Mouse (Mus musculus): Measurements from ENCODE around the gene Fank1. TPM values are rescaled to one million over a fixed set of nuclear protein-coding genes. Genes with fewer than 3 reads are reported as not detected.
A peak's percentile ranks its signal among the peaks of the same experiment; 100 is the strongest.

The Fank1 gene
- total RNA-seq (2014; rRNA removed) (3.1 and 3.6 TPM in 2 replicates), polyA plus RNA-seq (2015; fragmentation: Nextera tagmentation; extraction: Ambion mirVana) (6.0 and 6.6 TPM in 2 replicates)

DNA sequence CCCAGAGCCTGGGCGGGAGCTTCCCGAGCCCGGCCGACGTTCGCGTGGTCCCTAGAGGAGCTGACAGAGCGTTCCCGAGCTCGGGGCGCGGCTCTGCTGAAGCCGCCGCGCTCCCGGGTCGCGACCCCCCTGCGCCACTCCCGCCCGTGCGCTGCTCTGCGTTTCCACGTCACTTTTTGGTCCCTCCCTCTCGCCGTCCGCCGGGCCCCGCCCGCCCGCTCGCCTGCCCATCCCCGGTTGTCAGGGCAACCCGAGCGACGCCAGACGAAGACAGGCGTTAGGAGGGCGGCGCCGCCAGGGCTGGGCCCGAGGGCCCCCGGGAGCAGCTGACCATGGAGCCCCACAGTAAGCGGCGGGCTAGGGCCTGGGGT, at the start of gene Fank1:
Fank1 (plus strand) TSS at position 236 of the 371 bp plus-strand sequence.
- peaks cover 14% of the 10 kb centered on the region; the same call in 1 of the 2 replicates for H3K4me1 ChIP-seq (ENCODE audit: insufficient read depth, low read length)
- no peak for TF ChIP-seq CTCF (IDR thresholded peaks at IDR 0.05; ENCODE audit: low read depth)
- H3K4me2 ChIP-seq (ENCODE audit: low read depth, low read length) = peak within 1 kb of the TSS; percentile 68
- WGBS = under 1% methylated on average over 27 of the region's 45 CpGs
- peak; percentile 96 for ATAC-seq
- no peaks in the 10 kb centered on the region for H3K9me3 ChIP-seq (ENCODE audit: low read length)
- no peaks in the 10 kb centered on the region for H3K27me3 ChIP-seq (ENCODE audit: insufficient read depth, low read length)
- peak within 1 kb of the TSS; percentile 41; the same call in 1 of the 2 replicates for H3K27ac ChIP-seq
- H3K4me3 ChIP-seq (ENCODE audit: low read length) = peak within 1 kb of the TSS; percentile 95
- peak; percentile 92 for DNase-seq (ENCODE audit: low spot score)
- H3K9ac ChIP-seq (replicated peaks; ENCODE audit: low read length) = peak within 1 kb of the TSS; percentile 82
- H3K36me3 ChIP-seq (ENCODE audit: insufficient read depth, low read length) = no peaks in the 10 kb centered on the region

DNA sequence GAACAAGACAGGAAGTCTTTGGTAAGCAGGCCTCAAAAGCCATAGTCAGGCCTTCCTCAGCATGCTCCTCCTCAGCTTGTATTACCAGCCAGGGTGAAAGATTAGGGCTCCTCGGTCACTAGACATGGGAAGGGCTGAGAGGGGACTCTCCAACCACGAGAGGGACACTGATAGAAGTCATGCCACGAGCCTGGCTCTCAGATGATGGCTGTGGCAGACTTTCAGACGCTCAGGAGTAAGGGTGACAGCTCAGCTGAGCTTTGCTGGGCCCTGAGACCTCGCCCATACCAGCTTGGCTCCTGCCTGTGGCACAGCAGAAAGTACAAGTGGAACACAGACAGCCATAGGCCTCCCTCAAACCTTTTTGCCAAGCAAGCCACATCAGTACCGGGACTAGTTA, 49.6 kb upstream of the Fank1 start:
- H3K9ac ChIP-seq (replicated peaks; ENCODE audit: low read length) = no peak overlapping the region
- peaks cover 23% of the 10 kb centered on the region; the same call in 1 of the 2 replicates for H3K36me3 ChIP-seq (ENCODE audit: insufficient read depth, low read length)
- H3K27me3 ChIP-seq (ENCODE audit: insufficient read depth, low read length) = no peaks in the 10 kb centered on the region
- ATAC-seq = no peak
- H3K4me3 ChIP-seq (ENCODE audit: low read length) = no peak overlapping the region
- H3K4me1 ChIP-seq (ENCODE audit: insufficient read depth, low read length) = no peaks in the 10 kb centered on the region
- H3K27ac ChIP-seq = no peak overlapping the region
- no peaks in the 10 kb centered on the region for H3K9me3 ChIP-seq (ENCODE audit: low read length)
- no peak overlapping the region for H3K4me2 ChIP-seq (ENCODE audit: low read depth, low read length)
- no peak for DNase-seq (ENCODE audit: low spot score)
- no peak for TF ChIP-seq CTCF (IDR thresholded peaks at IDR 0.05; ENCODE audit: low read depth)
- WGBS = 84% methylated on average over 6 of the region's 6 CpGs

DNA sequence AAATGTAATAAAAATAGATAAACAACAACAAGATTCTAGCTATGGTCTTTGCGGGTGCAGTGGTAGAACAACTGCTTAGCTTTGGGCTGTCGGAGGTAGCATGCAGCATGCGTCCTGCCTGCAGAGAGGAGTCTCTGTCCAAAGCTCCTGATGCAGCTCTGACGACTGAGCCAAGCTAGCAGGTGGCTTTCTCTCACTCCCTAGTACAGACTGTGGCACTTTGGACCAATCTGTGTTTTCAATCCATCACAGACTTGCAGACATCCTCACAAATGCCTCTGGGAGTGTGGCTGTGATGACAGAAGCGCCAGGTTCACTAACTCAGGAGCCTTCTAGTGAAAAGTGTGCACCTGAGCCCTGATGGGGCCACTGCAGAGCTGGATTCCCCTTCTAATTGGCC, 47.3 kb upstream of the Fank1 start:
- H3K36me3 ChIP-seq (ENCODE audit: insufficient read depth, low read length) = peaks cover 11% of the 10 kb centered on the region; the same call in 1 of the 2 replicates
- no peak overlapping the region for H3K9ac ChIP-seq (replicated peaks; ENCODE audit: low read length)
- ATAC-seq (no peak), DNase-seq (ENCODE audit: low spot score) (no peak)
- no peaks in the 10 kb centered on the region for H3K4me1 ChIP-seq (ENCODE audit: insufficient read depth, low read length)
- TF ChIP-seq CTCF (IDR thresholded peaks at IDR 0.05; ENCODE audit: low read depth) = no peak
- H3K27ac ChIP-seq = no peak overlapping the region
- WGBS = 67% methylated on average over 5 of the region's 5 CpGs
- H3K9me3 ChIP-seq (ENCODE audit: low read length) = no peaks in the 10 kb centered on the region
- no peaks in the 10 kb centered on the region for H3K27me3 ChIP-seq (ENCODE audit: insufficient read depth, low read length)
- H3K4me3 ChIP-seq (ENCODE audit: low read length) = no peak overlapping the region
- no peak overlapping the region for H3K4me2 ChIP-seq (ENCODE audit: low read depth, low read length)

DNA sequence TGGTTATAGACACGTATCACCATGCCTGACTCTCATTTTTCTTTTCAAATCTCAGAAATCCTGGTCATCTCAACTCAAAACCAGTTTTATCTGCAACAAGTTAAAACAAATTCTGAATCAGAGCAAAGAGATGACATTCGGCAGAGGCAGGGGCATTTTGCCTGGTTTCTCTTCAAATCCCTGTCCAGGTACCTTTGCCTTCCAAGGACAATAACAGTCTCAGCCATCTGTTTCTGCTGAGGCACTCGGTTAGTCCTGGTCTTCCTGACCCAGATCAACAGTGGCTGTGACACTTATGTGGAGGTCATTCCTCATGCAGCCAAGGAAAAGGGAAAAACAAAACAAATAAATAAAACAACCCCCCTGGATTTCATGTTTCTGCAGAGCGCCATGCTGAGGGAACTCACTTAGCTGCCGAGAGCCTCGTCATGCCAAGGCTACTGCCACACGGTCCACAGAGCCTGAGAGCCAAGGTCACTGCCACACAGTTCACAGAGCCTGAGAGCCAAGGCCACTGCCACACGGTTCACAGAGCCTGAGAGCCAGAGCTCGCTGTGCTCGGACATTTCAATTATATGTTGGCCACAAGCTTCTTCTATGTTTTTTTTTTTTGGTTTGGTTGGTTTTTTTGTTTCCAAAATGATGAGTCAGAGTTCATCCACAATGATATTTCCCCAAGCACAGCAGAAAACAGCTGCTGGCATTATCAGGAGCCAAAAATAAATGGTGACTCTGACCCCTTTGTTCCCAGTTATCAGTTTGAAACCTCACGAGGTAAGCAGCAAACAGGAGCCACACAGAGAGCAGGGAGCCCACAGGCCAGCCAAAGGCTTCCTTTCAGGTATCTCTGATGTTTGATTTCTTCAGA, 46.1 kb upstream of the Fank1 start:
- 70% methylated on average over 11 of the region's 11 CpGs for WGBS
- DNase-seq (ENCODE audit: low spot score) = no peak

DNA sequence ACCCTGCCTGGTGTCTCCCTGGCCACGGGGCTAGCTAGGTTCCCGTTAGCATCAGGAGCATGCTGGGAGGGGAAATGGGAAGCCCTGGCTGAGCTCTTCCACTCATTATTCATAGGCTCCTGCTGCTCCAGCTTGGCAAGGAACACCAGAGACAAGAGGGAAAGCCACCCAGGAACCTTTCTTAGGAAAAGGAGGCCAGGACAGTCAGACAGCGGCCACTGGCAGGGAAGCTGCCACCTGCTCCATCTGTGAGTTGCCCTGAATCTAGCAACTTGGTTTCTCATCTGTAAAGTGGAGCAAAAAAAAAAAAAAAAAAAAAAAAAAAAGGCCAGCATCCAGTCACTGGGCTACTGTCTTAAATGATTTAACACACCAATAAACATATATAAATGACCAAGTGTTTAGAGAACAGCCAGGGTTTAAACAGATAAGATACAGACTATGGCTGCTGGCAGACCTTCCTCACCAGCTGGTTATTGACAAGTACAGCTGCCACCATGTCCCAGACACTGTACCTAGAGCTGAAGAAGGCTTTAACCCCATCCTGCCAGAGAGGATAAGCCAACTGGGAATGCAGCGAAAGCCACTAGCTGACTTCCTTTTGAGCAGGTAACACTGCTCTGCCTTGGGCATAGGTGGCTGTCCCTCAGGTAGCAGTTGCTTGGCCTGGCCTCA, 44.6 kb upstream of the Fank1 start:
- peaks cover 5% of the 10 kb centered on the region; the same call in 1 of the 2 replicates for H3K36me3 ChIP-seq (ENCODE audit: insufficient read depth, low read length)
- ATAC-seq (peak; percentile 79), DNase-seq (ENCODE audit: low spot score) (peak; percentile 59)
- no peaks in the 10 kb centered on the region for H3K4me1 ChIP-seq (ENCODE audit: insufficient read depth, low read length)
- no peaks in the 10 kb centered on the region for H3K27me3 ChIP-seq (ENCODE audit: insufficient read depth, low read length)
- H3K4me2 ChIP-seq (ENCODE audit: low read depth, low read length) = no peak overlapping the region
- peak overlapping the region; percentile 51; the same call in 1 of the 2 replicates for H3K27ac ChIP-seq
- 45% methylated on average over 4 of the region's 4 CpGs for WGBS
- no peak overlapping the region for H3K4me3 ChIP-seq (ENCODE audit: low read length)
- no peak overlapping the region for H3K9ac ChIP-seq (replicated peaks; ENCODE audit: low read length)
- H3K9me3 ChIP-seq (ENCODE audit: low read length) = no peaks in the 10 kb centered on the region
- no peak for TF ChIP-seq CTCF (IDR thresholded peaks at IDR 0.05; ENCODE audit: low read depth)

More for the DNA sequence above, 46.1 kb upstream of the Fank1 start:
- Histone ChIP-seq H3K4me2 (ENCODE audit: low read depth, low read length) (no peak overlapping the region), H3K4me1 (ENCODE audit: insufficient read depth, low read length) (no peaks in the 10 kb centered on the region), H3K27me3 (ENCODE audit: insufficient read depth, low read length) (no peaks in the 10 kb centered on the region), H3K36me3 (ENCODE audit: insufficient read depth, low read length) (peaks cover 5% of the 10 kb centered on the region; the same call in 1 of the 2 replicates), H3K27ac (no peak overlapping the region), H3K9ac (replicated peaks; ENCODE audit: low read length) (no peak overlapping the region), H3K9me3 (ENCODE audit: low read length) (no peaks in the 10 kb centered on the region), H3K4me3 (ENCODE audit: low read length) (no peak overlapping the region)
- TF ChIP-seq CTCF (IDR thresholded peaks at IDR 0.05; ENCODE audit: low read depth) = no peak
- ATAC-seq = no peak

DNA sequence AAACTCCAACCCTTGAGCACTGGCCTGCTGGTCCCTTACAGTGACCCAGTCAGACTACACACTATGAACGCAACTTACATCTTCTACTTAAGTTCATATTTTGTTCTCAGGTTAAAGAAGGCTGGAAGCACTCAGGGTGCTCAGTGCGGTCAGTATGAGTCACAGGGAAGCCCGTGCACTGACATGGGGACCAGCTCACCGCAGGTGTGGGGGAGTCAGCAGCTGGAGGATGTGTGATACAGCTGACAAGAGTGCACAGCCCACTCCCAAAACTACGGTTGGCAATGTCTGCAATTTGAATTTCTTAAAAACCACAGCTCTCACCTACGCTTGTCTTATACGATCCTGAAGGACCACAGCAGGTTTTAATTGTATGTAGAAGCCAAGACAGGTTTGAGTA, 36.1 kb upstream of the Fank1 start:
- ATAC-seq = no peak
- no peak for DNase-seq (ENCODE audit: low spot score)
- no peak overlapping the region for H3K27ac ChIP-seq
- no peak overlapping the region for H3K4me3 ChIP-seq (ENCODE audit: low read length)
- no peaks in the 10 kb centered on the region for H3K27me3 ChIP-seq (ENCODE audit: insufficient read depth, low read length)
- no peak for TF ChIP-seq CTCF (IDR thresholded peaks at IDR 0.05; ENCODE audit: low read depth)
- no peaks in the 10 kb centered on the region for H3K4me1 ChIP-seq (ENCODE audit: insufficient read depth, low read length)
- H3K9me3 ChIP-seq (ENCODE audit: low read length) = no peaks in the 10 kb centered on the region
- H3K9ac ChIP-seq (replicated peaks; ENCODE audit: low read length) = no peak overlapping the region
- H3K36me3 ChIP-seq (ENCODE audit: insufficient read depth, low read length) = no peaks in the 10 kb centered on the region; the same call in none of the 2 replicates
- 90% methylated on average over 7 of the region's 7 CpGs for WGBS
- no peak overlapping the region for H3K4me2 ChIP-seq (ENCODE audit: low read depth, low read length)

All from hindbrain, postnatal 0 days (tissue).